Mouse (Mus musculus) megakaryocyte-erythroid progenitor cell, adult 5-6 weeks (primary cell): ENCODE measurements around the gene Lrrc4b. TPM values are rescaled to one million over a fixed set of nuclear protein-coding genes. Genes with fewer than 3 reads are reported as not detected.

Experiments used
- ATAC-seq: replicated peaks from 2 replicates; pipeline ENCODE4 v1.8.0; 2016; ENCODE audit warnings: mild to moderate bottlenecking, inconsistent platforms; ENCODE audit not compliant: severe bottlenecking, poor library complexity, low FRiP score, low TSS enrichment
- total RNA-seq, 2 experiments: library from RNA; stranded (forward) in 1 of 2; stranded (reverse) in 1 of 2; fragments of 200-1000, 215-1000 nt in 1 of 2; fragments of >200 nt in 1 of 2; fragmentation: Nextera tagmentation in 1 of 2; gene quantifications; 2 replicates each; pipeline ENCODE4 v1.2.3; 2014 to 2017

Lrrc4b gene
- total RNA-seq, 2 experiments from 2014 or later, result not detected

DNA sequence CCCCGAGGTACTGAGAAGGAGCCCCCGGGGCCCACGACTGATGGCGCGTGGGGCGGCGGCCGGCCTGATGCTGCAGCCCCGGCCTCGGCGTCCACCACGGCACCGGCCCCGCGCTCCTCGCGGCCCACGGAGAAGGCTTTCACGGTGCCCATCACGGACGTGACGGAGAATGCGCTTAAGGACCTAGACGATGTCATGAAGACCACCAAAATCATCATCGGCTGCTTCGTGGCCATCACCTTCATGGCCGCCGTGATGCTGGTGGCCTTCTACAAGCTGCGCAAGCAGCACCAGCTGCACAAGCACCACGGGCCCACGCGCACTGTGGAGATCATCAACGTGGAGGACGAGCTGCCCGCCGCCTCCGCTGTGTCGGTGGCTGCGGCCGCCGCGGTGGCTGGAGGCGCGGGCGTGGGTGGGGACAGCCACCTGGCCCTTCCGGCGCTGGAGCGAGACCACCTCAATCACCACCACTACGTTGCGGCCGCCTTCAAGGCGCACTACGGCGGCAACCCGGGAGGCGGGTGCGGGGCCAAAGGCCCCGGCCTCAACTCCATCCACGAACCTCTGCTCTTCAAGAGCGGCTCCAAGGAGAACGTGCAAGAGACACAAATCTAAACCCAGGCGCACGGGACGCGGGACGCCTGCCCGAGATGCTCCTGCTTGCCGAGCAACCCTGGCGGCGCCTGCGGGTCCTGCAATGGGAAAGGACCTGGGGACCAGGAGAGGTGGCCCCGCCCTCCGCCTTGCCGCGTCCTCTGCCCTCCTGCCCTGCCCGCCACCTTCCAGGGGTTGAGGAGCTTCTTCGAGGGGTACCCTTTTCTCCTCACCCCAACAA, 33.6 kb downstream of the Lrrc4b start:
- peak; percentile 71 for ATAC-seq

DNA sequence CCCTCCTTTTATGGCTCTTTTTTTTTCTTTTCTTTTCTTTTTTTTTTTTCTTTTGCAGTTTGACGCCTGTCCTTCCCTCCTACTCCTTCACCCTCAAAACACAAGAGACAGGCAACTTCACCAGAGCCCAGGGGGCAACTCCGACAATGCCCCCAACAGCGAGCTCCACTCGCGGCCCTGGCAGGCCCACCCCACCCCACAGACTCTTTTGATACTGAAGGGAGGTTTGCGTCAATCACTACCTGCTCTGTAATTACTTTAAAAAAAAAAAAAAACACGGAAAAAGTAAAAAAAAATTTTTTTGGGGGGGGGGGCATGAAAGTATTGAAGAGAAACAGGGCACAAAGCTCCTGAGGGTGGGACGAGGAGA, 34.2 kb downstream of the Lrrc4b start:
- ATAC-seq, result no peak

DNA sequence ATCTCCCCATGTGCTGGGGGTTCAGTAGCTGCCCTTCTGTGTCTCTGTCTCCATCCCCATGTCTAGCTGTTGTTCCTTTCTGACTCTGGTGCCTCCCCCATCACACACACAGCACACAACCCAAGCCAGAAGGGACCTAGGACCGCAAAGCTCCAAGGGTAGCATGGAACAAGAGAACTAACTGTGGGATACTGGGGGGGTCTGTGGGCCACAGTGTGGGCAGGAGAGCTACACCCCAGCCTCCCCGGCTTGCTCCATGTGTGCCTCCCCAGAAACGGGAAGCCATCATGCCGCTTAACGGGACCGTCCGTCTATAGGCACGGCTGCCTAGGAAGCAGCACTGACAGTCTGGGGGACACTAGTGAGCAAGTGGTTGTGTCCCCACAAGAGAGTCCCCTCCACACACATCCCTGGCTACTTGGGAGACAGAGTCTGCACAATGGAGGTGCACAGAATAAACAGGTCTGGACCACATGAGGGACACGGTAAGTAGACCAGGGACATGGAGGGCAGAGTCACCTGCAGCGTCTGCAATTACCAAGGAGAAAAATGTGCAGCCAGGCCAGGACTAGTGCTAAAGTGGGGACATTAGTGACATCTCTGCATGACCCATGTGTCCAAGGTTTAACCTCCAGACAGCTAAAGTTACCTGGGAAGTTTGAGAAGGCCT, 34.9 kb downstream of the Lrrc4b start:
- no peak for ATAC-seq

DNA sequence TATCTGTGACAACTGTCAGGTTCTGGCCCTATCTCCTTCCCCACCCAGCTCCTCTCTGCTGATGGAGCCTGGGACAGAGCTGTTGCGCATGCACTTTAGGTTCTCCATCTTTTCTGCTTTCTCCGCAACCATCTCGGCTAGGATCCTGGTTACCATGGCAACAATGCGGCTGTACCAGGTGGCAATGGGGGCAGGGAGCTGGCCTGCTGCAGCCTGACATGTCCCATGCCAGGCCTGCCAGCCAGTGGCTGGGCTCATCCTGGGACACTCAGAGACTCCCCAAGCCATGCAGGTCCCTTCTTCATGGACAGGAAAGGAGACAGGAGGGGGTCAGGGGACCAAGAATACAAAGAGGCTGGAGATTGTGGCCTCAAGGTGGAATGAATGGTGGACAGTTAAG, 35.7 kb downstream of the Lrrc4b start:
- ATAC-seq, result no peak

DNA sequence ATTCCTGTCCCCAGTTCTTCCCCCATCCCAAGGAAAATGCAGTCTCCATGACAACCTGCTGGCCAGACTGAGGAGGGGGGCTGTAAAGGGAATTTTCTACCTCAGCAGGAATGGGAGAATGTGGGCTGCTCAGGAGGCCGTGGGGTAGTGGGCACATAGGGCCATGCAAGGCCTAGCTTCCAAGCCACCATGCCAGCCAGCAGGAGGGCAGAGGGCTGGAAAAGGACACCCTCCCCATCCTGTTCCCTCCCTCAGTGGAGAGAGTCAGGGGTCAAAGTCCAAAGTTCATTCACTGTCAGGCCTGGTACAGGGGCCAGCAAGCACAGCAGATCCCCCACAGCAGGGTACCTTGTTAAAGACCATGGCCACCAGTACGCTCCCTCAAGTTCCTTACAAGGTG, 36.3 kb downstream of the Lrrc4b start, which contains the start of gene Aspdh:
TSS of gene Aspdh (plus strand) at position 281 of the 400 bp plus-strand sequence.
- ATAC-seq, result no peak

DNA sequence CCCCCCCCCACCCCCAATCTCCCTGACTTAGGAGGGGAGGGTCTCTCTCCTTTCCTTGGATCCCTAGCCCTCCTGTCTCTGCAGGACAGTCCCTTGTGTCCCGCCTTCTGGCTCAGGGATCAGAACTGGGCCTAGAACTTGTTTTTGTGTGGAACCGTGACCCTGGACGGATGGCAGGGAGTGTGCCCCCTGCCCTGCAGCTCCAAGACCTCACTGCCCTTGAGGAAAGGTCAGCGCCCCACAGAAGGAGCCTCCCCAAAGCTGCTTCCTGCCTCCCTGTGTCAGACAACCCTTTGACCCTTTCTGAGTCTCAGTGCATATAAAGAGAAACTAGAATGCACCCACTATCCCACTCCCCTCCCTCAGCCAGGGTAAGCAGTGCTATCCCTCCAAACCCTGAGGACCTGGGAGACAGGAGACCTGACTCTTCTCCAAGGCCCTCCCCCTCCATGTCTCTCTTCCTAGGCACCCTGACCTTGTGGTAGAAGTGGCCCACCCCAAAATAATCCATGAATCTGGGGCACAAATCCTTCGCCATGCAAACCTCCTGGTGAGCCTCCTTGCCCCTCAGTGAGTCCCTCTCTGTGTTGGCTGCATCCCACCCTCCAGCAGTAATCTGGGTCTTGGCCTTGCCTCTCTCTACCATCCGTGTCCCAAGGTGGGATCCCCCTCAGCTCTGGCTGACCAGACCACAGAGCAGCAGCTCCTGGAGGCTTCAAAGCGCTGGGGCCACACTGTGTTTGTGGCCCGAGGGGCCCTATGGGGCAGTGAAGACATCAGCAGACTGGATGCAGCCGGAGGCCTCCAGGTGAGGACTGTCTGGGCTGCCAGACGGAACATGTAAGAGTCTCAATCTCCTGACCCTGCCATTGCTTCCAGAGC, 37.4 kb downstream of the Lrrc4b start:
- ATAC-seq, result no peak

DNA sequence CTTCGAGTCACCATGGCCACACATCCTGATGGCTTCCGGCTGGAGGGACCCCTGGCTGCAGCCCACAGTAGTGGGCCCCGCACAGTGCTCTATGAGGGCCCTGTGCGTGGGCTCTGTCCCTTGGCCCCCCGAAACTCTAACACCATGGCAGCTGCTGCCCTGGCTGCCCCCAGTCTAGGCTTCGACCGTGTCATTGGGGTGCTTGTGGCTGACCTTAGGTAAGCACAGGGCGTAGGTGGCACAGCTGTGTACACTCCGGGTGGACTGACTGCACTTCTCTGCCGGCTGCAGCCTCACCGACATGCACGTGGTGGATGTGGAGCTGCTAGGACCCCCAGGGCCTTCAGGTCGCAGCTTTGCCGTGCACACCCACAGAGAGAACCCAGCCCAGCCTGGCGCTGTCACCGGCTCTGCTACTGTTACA, 38.1 kb downstream of the Lrrc4b start:
- no peak for ATAC-seq

DNA sequence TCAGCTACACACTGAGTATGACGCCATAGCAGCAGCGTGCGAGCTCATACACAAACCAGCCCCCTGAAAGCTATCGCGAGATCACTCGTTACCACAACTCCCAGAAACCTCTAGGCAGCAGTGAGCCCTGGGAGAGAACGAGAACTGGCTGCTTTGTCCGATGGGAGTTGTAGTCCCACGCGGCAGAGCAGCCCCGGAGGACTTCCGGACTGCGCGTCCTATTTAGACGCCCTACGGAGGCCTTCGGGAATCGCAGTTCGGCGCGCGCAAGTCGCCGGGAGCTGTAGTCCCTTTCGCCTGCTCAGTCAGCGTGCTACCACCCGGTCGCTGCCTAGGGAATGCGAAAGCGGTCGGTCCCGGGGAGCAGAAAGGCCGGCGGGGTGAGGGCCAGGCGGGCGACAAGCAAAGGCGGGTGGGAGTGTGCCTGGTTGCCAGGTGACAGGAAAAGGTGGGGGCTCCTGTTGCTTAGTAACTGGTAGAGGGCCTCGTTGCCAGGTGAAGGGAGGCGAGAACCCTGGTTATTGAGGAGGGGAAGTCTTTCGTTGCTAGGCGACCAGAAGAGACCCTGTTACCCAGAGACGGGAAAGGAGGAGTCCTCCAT, 39.1 kb downstream of the Lrrc4b start, which contains the start of gene Josd2:
TSS of gene Josd2 (plus strand) at position 170 of the 601 bp plus-strand sequence.
- ATAC-seq, result peak; percentile 91

DNA sequence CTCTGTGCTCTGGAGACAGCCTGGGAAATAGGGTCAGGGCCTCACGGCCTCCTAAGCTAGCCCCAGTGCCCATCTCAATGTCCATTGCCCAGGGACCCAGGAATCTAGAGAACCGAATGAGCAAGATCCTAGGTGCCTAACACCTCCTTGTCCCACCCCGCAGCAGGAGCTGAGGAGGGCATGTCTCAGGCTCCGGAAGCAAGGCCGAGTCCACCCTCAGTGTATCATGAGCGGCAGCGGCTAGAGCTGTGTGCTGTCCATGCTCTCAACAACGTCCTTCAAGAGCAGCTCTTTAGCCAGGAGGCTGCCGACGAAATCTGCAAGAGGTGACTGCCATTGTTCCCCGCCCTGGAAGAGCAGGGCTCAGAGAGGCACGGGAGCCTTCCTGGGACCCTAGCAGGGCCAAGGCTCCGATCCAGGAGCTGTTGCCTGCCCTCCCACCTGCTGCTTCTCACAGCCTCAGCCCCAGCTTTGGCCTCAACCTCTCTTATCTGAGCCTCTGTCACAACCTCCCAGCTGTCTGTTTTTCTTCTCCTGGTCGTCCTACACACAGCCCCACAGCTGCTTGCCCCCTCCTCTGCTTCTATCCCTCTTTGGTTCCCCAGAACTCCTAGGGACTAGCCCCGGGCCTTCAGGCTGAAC, 39.9 kb downstream of the Lrrc4b start:
- ATAC-seq, result no peak

DNA sequence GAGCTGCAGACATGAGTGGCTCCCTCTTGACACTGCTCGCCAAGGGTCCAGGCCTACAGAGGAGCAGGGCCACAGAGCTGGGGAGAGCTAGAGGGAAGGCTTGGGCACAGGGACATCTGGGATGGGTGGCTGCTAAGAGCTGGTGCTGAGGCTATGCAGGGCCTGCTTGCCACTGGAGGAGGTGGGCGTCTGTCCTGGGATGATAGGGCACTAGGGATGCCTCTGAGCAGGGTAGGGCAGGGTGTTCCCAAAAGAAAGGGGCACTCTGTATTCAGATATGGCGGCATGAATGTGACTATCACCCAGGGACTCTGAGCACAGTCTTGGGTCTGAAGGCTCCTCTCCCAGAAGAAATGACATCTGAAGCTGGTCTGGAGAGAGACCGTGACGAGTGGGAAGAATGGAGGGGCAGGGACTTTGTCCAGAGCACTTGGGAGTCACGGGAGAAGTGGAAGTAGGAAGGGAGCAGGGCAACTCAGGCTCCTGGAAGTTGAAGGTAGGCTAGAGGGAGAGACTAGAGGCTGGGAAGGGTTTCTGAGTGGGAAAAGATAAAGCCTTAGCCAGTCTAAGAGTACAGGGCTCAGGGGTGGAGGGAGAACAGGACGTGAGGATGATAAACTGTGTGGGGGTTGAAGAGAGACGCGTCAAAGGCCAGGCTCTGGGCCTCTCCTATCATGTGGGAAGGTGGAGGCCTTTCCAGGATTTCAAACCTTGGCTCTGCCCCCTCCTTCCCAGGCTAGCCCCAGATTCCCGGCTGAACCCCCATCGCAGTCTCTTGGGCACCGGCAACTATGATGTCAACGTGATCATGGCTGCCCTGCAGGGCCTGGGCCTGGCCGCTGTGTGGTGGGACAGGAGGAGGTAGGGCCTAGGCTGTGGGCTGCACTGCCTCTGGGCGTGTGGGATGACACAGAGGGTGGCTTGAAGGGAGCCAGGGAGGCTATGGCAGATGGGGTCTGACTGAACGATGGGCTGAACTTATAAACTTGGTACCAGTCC, 41.2 kb downstream of the Lrrc4b start:
- ATAC-seq, result no peak

DNA sequence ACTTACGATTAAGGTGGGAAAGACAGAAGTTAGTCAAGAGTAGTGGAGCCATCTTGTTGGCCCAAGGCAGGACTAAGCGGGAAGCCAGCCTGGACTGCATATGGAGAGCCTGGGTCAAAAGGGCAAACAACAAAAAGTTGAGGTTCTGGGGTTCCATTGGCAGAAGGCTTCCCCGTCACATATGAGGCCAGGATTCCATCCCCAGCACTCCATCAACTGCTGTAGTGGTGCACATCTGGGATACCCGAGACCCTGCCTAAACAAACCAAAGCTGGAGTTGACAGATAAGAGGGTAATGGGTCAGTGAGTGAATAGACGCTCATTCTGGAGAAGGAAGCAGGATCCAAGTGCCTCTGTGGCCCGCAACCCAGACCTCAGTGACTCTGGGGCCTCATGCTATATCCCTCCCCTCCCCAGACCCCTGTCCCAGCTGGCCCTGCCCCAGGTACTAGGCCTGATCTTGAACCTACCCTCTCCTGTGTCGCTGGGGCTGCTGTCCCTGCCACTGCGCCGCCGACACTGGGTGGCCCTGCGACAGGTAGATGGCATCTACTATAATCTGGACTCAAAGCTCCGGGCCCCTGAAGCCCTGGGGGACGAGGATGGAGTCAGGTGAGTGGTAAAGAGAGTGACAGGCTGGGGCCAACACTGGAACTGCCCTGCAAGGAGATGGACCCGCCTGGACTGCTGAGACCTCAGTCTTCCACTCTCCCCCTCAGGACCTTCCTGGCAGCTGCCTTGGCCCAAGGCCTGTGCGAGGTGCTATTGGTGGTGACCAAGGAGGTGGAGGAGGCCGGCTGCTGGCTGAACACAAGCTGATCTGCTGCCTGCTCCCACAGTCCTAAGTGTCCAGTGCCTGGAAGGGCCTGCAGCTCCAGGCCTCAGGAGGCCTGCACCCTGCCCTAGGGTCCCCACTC, 42.1 kb downstream of the Lrrc4b start:
- no peak for ATAC-seq

DNA sequence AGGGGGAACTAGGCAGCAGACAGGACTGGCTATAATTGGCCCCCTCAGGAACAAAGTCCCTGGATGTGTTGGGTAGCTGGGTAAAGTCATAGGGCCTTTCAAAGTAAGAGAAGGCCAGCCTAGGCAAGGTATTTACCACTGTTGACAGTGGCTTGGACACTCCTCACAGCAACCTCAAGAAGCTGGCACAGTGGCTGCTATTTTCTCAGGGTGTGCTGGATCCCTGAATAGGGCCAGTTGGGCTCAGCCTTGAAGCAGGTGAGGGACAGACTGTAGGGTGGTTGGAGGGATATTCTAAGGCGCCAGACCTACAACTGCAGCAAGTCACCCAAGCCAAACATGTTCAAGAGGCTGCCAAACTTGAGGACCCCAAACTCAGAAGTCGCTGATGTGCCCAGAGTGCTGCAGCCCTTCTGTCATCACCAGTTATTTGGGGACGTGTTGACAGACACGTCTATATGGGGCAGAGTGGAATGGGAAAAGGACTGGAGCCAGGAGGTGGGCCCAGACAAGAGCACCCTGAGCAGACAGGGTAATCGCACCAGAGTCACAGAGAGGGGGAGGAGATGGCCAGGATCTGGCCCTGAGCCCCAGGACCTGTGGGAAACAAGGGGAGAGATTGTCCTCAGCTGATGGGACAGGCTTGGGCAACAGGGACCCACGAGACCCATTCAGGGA, 43.2 kb downstream of the Lrrc4b start:
- ATAC-seq, result no peak

DNA sequence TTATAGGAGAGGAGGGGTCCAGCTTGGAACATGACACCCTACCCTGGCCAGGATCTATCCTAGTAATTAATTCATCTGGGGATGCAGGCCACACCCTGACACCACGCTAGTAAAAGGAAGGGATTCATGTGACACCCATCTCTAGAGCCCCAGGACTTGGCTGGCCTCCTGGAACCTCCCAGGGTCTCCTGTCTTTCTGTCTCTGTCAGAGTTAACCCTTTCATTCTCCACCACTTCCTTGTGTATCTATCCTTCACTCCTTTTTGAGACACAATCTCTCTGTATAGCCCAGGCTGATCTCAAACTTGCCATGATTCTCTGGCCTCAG, 43.7 kb downstream of the Lrrc4b start:
- ATAC-seq, result no peak

DNA sequence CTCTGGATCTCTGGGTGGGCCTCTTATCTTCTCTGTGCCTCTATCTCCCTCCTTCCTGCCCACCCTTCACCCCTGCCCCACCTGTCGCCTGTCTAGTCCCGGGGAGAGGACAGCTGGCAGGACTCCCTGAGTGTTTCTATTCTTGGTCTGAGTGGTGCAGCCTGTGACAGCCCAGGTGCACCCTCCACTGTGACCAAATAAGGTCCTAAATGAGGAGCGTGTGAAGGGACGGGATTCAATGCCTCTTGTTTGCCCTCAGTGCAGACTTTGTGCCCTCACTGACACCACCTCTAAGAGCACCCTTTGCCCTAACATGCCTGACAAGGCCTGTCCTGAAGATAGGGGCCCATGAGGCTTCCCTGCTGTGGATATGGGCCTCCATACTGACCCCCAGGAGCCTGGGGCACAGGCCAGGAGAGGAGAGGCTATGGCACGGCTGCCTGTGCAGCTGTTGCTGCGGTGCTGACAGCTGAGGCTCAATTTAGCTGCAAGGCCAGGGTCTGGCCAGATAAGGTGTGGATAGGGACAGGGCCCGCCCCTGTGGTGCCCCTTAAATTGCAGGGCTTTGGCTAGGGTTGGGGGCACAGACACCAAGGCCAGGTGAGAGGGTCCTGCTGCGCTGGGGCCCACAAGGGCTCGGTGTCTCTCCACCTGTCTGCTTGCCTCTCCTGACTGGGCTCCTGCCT, 44.3 kb downstream of the Lrrc4b start:
- no peak for ATAC-seq

DNA sequence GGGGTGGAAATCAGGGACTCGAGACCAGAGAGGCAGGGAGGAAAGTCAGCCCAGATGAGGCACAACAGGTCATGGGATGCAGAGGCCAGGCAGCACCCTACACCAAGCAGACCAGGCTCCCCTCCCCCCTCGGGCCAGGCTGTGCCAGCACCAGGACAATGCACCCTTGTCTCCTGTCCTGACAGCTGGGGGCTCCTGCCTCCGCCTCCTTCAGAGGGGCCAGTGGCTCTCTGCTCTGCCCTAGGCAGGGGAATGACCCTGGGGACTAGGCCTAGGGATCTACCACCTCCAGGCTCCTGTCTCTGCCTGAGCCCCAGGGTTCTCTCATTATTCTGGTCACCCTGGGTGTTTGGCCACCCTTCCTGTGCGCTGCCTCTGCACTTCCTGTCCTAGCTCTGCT, 45.6 kb downstream of the Lrrc4b start:
- ATAC-seq, result no peak

DNA sequence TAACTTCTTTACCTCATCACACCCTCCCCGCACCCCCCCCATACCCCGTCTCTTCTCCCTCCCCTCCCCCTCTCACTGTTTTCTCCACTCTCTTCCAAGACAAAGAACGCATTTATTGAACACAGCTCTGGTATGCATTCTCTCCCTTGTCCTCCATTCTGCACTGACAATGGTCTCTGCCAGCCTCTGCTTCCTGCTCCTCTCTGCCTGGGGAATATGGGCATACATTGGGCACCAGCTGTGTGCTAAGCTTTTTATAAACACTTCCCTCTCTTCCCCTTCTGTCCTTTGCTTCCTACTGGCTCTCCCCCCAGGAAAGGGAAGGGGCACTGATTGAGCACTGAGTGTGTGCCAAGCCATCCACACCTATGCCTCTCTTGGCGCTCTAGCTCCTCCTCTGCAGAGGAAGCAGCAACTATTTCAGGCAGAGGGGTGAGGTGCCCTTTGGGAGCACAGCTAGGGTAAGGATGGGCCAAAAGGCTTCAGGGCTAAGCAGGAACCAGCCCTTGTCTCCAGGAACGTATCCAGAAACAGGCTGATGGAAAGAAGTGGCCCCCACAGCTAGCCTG, 46.3 kb downstream of the Lrrc4b start:
- no peak for ATAC-seq
